Mouse (Mus musculus) stomach, postnatal 0 days (tissue): ENCODE measurements at regions not wholly inside any gene's neighbourhood (a gene's known extent, or its start where the extent isn't known, plus 50 kb on each side); places are given as distances from the start of the nearest gene placed in this dataset.

Experiments
- CTCF ChIP-seq: IDR thresholded peaks from 2 replicates; pipeline ENCODE4 v1.5.1; 2016; ENCODE audit warnings: antibody characterized with exemption, low read depth, mild to moderate bottlenecking, moderate library complexity
- EP300 ChIP-seq: optimal IDR thresholded peaks from 2 replicates; pipeline ENCODE3; 2016; ENCODE audit warnings: antibody characterized with exemption

- no peak for TF ChIP-seq CTCF
- TF ChIP-seq EP300, result no peak
Measured at GRCm38 (mm10) chr4:81724751-81725150, 282.1 kb upstream of the Mpdz start.
